Mouse (Mus musculus) liver, adult 2 months (tissue): ENCODE results near the gene Gga1. TPM values are rescaled to one million over a fixed set of nuclear protein-coding genes. Genes with fewer than 3 reads are reported as not detected.
A peak's percentile ranks its signal among the peaks of the same experiment; 100 is the strongest.

Experiments used
- DNase-seq: peaks from one replicate; pipeline ENCODE4 v3.0.0-alpha.2; 2011; ENCODE audit warnings: low read depth, low spot score; ENCODE audit errors: extremely low read depth
- H3K27ac ChIP-seq: fragments of 200-500 bp; replicated peaks from 2 replicates; pipeline ENCODE4 v1.5.1; 2012; ENCODE audit warnings: low read depth, mild to moderate bottlenecking, control low read depth, inconsistent platforms, low read length; ENCODE audit not compliant: insufficient read depth
- H3K27me3 ChIP-seq: fragments of 200-500 bp; 2 replicates; pipeline ENCODE4 v1.6.1; 2012; ENCODE audit warnings: mild to moderate bottlenecking, moderate library complexity, low read length, inconsistent platforms; ENCODE audit not compliant: control insufficient read depth, insufficient read depth
- H3K36me3 ChIP-seq: fragments of 200-500 bp; 2 replicates; pipeline ENCODE4 v1.6.1; 2012; ENCODE audit warnings: low read length, inconsistent platforms; ENCODE audit not compliant: control insufficient read depth, insufficient read depth
- H3K4me1 ChIP-seq: fragments of 200-500 bp; 2 replicates; pipeline ENCODE4 v1.6.1; 2011; ENCODE audit warnings: low read length; ENCODE audit not compliant: control insufficient read depth, insufficient read depth
- H3K4me3 ChIP-seq: fragments of 200-500 bp; 2 replicates; pipeline ENCODE4 v1.5.1; 2011; ENCODE audit warnings: low read depth, mild to moderate bottlenecking, control low read depth, low read length, moderate library complexity; ENCODE audit not compliant: insufficient read depth
- H3K79me2 ChIP-seq: fragments of 200-500 bp; 2 replicates; pipeline ENCODE4 v1.6.1; 2012; ENCODE audit warnings: inconsistent platforms, mild to moderate bottlenecking, low read length, moderate library complexity; ENCODE audit not compliant: control insufficient read depth, insufficient read depth
- H3K9ac ChIP-seq: fragments of 200-500 bp; 2 replicates; pipeline ENCODE4 v1.6.1; 2012; ENCODE audit warnings: low read depth, mild to moderate bottlenecking, control low read depth, inconsistent platforms, low read length
- CTCF ChIP-seq: fragments of 200-500 bp; IDR thresholded peaks from 2 replicates; pipeline ENCODE4 v1.5.1; 2011; ENCODE audit warnings: low read depth, low read length, control low read depth
- POLR2A ChIP-seq: fragments of 200-500 bp; IDR thresholded peaks from 2 replicates; pipeline ENCODE4 v1.6.1; 2011; ENCODE audit warnings: low read length, control low read depth; ENCODE audit not compliant: insufficient read depth; ENCODE audit errors: extremely low read depth
- WGBS: fragments of 180-500 bp; shearing (Covaris S2); methylation state at CpG from one replicate; pipeline ENCODE4 v1.1.7; 2018; 5-methylcytosine and 5-hydroxymethylcytosine counted together
- polyA plus RNA-seq: library from polyadenylated mRNA; depleted of rRNA; stranded (reverse); fragments of >200 nt; gene quantifications from 2 replicates; pipeline ENCODE4 v1.2.3, GENCODE M21; 2012
- total RNA-seq: library from RNA; depleted of rRNA; stranded (reverse); fragments of >200 nt; gene quantifications from 2 replicates; pipeline ENCODE4 v1.2.3, GENCODE M21; 2014

Gga1 gene
- total and polyA plus RNA-seq, 2 experiments = 4.4 to 42.7 TPM

DNA sequence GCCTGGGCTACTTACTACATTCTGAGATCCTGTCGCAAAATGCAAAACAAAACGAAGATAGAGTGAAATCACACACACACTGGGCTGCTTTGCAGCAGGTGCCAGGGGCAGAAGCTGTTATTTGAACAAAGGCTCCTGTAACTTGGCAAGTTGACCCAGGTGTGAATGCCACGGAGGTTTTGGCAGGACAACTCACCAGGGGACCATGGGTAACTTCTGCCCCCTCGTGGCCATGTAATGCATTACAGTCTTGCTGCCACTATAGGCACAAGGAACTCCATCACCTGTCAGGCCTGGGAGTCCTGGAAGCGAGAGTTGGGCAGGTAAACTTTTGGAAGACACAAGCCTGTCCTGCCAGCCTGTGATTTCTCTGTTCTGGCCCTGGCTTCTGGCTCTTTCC, 28.5 kb upstream of the Gga1 start:
- Histone ChIP-seq H3K79me2 (peaks cover 11% of the 10 kb centered on the region; the same call in 1 of the 2 replicates), H3K27me3 (no peaks in the 10 kb centered on the region), H3K27ac (no peak overlapping the region), H3K36me3 (no peaks in the 10 kb centered on the region), H3K9ac (no peak overlapping the region), H3K4me1 (peaks cover 35% of the 10 kb centered on the region), H3K4me3 (no peak overlapping the region)
- peak; percentile 89 for DNase-seq
- no peak for TF ChIP-seq POLR2A
- peak; percentile 94 for TF ChIP-seq CTCF
- 11% methylated on average over 5 of the region's 5 CpGs for WGBS

DNA sequence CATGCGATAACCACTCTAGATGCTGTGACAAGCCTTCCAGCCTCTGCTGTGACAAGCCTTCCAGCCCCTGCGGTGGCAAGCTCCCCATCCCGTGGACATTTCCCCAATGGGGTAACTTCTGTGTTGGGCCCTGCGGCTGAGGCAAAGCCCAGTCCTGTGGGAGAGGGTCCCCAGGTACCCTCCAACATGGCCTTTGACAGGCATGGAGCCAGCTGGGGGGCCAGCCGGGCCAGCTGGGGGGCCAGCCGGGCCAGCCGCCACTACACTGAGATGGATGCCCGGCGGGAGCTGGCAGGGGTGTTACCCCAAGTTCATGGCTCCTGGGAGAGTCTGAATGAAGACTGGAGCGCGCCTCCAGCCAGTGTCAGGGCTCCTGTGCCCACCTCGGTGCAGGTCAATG, 27.5 kb upstream of the Gga1 start:
- H3K9ac ChIP-seq = no peak overlapping the region
- H3K36me3 ChIP-seq = no peaks in the 10 kb centered on the region
- peaks cover 8% of the 10 kb centered on the region; the same call in 1 of the 2 replicates for H3K79me2 ChIP-seq
- WGBS = 87% methylated on average over 12 of the region's 12 CpGs
- TF ChIP-seq POLR2A = no peak
- no peak for TF ChIP-seq CTCF
- H3K27ac ChIP-seq = no peak overlapping the region
- H3K4me3 ChIP-seq = no peak overlapping the region
- H3K27me3 ChIP-seq = no peaks in the 10 kb centered on the region
- H3K4me1 ChIP-seq = peaks cover 31% of the 10 kb centered on the region
- no peak for DNase-seq

DNA sequence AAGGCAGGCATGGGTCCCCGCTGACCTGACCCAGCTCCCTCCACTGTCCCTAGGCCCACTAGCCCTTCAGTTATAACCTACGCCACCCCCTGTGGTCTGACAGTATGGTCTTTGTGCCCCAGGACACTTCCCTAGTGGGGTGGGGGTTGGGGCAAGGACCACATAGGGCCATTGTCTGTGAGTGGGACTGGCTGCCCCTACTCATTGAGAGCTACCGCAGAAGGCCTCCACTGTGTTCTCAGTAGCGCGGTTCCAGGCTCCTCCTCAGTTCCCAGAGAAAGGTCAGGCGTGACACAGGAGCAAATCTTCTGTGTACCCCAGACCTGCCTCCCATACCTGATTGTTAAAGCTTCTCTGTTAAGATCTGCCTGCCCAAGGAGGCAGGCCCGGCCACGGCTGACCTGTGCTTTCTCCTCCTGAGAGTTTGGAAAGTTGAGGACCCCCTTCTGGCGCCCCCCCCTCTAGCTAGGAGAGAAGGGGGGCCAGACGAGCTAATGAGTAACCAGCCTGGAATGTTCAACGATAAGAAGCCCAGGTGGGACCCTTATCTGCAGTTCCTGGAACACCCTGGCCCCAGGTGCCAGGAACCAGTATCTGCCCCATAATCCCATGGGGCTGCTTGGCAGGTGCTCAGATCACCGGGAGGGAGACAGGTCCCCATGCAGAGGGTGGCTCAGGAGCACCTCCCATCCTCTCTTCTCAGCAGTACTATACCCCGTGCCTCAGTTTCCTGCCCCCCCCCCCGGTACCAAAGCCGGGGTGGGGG, 26.7 kb upstream of the Gga1 start:
- TF ChIP-seq POLR2A (no peak), CTCF (no peak)
- Histone ChIP-seq H3K4me3 (no peak overlapping the region), H3K36me3 (no peaks in the 10 kb centered on the region), H3K9ac (no peak overlapping the region; the same call in 1 of the 2 replicates), H3K79me2 (peaks cover 8% of the 10 kb centered on the region; the same call in 1 of the 2 replicates), H3K27me3 (no peaks in the 10 kb centered on the region), H3K27ac (peak overlapping the region; percentile 7; the same call in 1 of the 2 replicates), H3K4me1 (peaks cover 25% of the 10 kb centered on the region)
- 52% methylated on average over 14 of the region's 15 CpGs for WGBS
- DNase-seq = no peak

DNA sequence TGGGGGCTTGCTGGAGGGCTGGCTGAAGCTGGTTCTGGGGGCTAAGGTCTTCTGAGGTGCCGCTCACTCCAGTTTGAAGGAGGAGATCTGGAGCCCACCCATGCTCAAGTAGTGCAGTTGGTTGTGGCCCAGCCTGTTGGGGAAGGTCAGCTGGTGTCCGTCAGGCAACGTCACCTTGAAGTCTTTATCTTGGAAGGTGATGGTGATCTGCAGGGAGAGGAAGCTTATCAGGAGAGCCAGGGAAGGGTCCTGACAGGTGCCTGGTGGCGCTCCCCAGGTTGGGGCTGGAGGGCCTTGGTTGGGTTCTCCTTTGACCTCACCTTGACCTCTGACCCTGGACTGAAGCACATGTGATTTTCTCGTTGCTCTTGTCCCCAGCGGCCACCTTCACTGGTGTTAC, 26.0 kb upstream of the Gga1 start:
- TF ChIP-seq POLR2A (no peak), CTCF (no peak)
- 38% methylated on average over 6 of the region's 6 CpGs for WGBS
- no peak for DNase-seq
- Histone ChIP-seq H3K4me1 (peaks cover 19% of the 10 kb centered on the region), H3K9ac (no peak overlapping the region), H3K27me3 (no peaks in the 10 kb centered on the region), H3K36me3 (no peaks in the 10 kb centered on the region), H3K79me2 (peaks cover 8% of the 10 kb centered on the region; the same call in 1 of the 2 replicates), H3K4me3 (no peak overlapping the region), H3K27ac (no peak overlapping the region)

DNA sequence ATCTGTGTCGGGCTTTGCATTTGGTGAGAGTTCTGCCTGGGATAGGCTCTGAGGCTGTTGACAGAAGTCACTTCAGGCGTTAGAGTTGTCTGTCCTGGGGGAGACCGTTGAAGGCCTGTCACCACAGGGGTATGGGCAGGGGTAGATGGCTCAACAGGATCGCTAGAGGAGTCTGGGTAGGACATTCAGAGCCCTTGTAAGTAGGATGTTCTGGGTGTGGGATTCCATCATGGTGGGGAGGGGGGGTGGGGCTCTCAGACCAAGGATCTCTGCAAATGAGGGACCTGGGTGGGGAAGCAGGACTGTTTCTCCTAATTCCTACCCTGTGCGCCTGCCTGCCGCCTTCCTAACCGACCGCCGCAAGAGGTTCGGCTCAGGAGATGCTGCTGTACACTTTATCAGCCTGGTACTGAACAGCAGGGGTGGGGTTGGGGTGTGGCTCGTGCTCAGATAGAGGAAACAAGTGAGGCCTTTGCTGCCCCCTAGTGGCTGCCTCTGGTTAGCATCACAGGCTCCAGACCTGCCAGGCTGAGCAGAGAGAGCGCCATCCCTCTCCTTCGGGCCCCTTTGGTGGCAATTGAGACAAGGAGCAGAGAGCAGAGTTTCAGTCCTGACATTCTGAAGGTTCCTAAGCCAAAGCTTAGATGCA, 25.4 kb upstream of the Gga1 start:
- peak; percentile 91 for TF ChIP-seq CTCF
- TF ChIP-seq POLR2A = no peak
- peaks cover 15% of the 10 kb centered on the region for H3K4me1 ChIP-seq
- no peaks in the 10 kb centered on the region for H3K27me3 ChIP-seq
- no peak overlapping the region for H3K27ac ChIP-seq
- H3K36me3 ChIP-seq = no peaks in the 10 kb centered on the region
- no peak overlapping the region for H3K4me3 ChIP-seq
- H3K9ac ChIP-seq = no peak overlapping the region
- peaks cover 2% of the 10 kb centered on the region; the same call in 1 of the 2 replicates for H3K79me2 ChIP-seq
- peak; percentile 68 for DNase-seq
- WGBS = 8% methylated on average over 13 of the region's 13 CpGs
